Mouse (Mus musculus) cerebral cortex, adult 2 months (tissue): ENCODE results near the gene Slc1a5.

Experiments
- WGBS: fragments of 180-500 bp; shearing (Covaris S2); methylation state at CpG from one replicate; pipeline ENCODE4 v1.1.7; 2018; 5-methylcytosine and 5-hydroxymethylcytosine counted together

Slc1a5 gene

DNA sequence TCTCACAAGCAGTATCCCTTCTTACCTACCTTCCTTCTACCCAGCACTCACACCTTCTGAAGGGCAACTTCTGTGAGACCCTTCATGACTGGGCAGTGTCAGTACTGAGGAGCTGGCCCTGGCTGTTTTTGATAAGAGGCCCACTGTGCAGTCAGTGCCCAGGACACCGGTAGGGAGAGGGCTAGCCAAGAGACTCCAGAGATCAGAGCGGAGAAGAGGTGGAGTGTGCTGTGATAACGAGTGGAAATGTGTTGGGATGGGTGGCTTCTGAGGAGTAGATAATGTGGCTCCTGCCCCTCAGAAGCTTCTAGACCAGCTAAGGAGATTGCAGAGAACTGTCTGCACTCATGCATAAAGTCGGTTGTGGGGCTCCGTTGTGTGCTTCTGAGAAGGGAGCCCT, 38.7 kb downstream of the Slc1a5 start:
- 40% methylated on average over 5 of the region's 5 CpGs for WGBS

DNA sequence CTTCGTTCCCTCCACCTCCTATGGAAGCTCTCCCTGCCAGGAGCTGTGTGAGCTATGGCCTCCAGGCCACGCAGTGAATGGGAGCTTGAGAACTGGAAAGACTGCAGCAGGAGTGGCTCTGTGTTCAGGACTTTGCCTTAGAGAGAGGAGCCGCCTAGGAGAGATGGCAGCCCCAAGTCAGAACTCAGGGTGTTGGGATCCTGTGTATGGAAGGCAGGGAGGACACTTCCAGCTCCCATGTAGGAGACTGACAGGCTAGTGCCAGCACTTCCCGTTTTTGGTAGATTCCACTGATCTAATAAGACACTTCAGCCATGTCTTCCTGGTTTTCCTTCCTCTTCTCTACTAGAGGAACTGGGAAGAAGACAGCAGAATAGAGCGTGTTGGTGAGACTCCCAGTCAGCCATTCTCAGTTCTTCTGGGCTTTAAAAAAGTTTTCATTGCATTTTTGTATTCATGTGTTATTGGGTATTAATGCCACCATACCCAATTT, 39.2 kb downstream of the Slc1a5 start:
- 22% methylated on average over 5 of the region's 5 CpGs for WGBS

DNA sequence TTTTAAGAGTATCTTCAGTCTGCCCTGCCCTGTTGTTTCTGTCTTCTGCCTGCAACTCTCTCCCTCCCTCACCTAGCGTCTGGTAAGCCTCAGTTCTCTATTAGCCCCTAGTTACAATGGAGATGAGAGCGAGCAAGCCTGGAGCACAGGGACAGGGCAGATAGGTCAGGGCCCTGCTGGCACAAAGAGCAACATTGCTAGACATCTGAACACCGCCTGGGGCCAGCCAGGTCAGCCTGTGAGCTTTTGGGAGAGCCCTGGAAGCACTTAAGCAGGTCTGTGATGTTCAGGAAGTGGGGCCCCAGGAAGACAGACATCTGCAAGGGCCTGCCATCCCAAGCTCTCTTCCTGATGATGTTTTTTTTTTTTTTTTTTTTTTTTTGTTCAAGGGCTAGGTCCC, 40.0 kb downstream of the Slc1a5 start:
- WGBS: 39% methylated on average over 3 of the region's 3 CpGs

DNA sequence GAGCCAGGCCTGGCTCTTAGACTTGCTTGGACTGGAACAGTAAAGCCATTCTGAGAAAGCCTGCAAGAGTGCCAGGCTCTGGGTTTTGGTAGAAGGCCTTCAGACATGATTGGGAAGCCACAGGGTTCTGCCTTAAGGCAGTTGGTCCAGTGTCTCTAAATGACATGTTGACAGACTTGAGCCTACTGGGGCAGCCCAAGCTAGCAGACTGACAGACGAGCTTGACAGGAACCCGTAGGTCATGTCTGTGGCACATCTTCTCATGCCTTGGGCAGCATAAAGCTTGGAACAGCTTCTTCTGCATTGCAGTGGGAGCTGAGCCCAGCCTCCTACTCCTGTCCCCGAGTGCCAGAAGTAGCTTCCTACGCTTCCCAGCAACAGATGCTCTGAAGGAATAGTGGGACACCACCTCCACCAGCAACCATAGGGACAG, 40.5 kb downstream of the Slc1a5 start:
- 17% methylated on average over 4 of the region's 4 CpGs for WGBS

DNA sequence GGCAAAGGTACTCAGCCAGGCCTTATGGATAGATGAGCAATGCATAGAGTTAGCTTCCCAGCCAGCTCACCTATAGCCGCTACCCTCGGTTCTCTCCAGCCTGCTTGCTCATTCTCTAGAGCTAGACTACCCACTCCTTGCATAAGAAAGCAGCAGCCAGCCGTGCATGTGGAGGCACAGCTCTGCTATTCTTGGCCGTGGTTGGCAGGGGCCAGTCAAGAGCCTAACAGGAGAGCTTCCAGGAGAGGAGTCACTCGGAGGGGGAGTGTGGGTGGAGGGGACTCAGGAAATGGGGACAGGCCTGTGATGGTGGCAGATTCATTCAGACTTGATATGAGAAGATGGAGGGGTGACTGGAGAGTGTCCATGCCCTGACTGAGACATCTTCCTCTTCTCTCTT, 42.6 kb downstream of the Slc1a5 start:
- WGBS: 23% methylated on average over 5 of the region's 5 CpGs

DNA sequence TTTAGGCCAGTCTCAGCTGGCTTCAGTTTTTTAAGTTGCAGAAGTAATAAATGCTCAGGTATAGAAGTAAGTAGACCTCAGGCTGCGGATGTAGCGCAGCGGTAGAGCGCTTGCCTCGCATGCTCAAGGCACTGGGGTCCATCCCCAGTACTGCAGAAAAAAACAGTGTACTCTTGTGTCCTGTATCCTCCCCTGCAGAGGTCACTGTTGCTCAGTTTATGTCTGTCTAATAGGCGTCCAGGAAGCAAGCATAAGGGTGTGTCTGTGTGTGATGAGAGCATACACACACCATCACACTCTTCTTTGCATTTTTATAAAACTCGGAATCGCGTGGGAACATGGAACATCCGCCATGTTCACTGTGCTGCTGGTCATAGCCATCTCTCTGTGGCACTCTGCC, 44.6 kb downstream of the Slc1a5 start:
- WGBS: 60% methylated on average over 10 of the region's 10 CpGs

DNA sequence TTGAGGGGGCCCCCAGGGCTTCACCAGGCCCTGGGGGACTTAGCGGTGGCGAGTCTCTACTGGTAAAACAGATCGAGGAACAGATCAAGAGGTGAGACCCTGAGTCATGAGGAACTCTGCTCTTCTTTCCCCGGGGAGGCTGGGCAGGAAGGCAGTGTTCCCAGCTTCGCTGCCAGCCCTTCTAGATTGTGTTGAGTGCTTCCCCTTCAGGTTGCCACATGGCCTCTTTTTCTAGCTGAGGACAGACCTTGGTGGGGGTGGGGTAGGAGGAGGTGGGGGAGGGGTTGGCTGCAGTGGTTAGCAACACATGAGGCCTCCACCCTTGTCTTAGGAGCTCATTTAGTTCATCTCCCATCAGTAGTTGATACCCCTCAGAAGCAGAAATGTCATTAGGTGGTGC, 45.4 kb downstream of the Slc1a5 start:
- 60% methylated on average over 5 of the region's 5 CpGs for WGBS

DNA sequence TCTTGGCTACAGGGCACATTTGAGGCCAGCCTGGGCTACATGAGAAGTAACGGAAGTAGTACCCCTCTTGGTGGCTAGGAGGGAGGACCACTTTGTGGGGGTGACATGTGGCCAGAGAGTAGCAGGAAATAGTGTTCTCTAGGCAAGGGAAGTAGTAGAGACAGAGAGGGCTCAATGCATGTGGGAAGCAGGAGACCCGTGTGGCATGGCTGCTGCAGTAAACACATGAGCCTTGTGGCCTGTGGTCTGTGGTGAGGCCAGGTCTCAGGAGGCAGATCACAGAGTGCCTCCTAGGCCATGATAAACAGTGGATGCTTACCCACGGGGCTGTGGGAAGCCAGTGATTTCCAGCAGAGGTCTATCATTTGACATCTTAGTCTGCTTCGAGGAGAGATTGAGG, 46.1 kb downstream of the Slc1a5 start:
- WGBS: 52% methylated on average over 4 of the region's 4 CpGs

DNA sequence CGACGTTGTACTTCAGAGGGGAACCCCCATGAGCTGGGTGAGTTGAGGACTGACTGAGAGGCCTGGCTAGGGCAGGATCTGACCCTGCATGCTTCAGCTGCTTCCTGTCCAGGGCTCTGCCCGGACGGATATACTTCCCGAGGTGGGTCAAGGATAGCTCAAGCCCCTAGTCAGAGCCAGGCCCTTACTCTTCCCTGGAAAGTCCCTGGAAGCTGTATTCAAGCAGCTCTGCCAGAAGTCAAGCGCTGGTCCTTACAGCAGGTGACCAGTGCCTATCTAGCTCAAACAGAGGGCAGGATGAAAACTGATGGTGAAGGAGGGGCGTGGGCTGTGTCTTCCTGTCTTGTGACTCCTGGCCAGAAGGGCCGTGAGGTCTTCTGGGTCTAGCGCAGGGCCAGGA, 49.3 kb downstream of the Slc1a5 start:
- WGBS: 71% methylated on average over 9 of the region's 9 CpGs

DNA sequence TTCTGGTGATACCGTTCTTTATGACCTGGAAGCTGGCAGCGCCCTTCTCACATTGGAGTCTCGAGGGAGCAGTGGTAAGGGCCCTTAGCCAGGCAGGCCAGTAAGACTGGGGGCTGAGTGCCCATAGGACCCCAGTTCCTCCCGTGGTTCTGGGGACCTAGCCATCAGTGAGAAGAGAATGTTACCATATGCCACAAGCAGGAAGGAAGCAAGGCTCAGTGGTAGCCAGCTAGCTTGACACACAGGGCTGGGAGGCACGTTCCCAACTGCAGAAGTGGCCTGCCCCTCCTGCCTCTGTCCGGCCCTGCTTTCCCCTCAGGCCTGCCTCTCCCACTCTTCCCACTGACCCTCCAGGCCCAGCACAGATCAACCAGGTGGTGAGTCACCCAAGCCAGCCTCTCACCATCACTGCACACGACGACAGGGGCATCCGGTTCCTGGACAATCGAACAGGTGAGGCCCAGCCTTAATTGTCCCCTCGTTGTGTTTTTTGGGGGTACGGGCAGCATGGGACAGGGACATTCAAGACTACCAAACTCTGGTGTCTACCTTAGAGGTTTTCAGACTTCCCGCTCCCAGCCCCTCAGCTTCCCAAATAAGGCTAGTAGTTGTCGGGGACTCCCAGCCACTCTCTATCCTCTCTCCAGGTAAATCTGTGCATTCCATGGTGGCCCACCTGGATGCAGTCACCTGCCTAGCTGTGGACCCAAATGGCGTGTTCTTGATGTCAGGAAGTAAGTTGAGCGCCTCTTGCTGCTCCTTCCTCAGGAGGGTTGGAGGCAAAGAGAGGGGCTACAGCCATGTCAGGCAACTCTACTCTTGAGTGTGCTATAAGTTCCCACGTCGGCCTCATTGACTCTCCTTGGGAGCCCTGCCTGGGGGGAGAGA, 57.0 kb downstream of the Slc1a5 start:
- WGBS: 87% methylated on average over 18 of the region's 18 CpGs

DNA sequence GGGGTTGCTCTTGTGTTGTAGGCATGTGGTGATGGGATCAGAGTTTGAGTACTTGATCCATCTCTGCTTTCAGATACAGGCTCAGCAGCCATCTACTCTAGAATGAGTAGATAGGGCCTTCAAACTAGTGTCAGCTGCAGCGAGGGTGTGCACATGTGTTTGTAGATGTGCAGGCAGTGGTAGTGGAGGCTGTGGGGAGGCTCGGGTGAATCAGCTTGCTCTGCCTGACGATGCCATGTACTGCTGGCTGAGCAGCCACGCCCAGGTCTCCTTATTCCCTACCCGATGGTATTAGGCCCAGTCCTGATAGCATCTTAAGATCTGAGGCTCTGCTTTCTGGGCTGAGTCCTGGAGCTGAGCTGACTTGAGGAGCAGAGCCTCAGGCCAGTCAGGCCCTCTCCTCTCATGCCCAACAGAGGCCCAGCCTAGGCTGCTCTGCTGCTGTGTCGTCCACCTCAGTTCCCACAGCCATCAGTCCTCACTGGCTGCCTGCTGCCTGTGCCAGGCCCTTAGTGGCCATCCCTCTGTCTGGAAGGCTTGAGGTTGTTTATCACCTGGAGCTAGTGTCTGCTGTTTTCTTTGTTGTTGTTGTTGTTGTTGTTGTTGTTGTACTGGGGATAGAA, 57.8 kb downstream of the Slc1a5 start:
- WGBS: 67% methylated on average over 6 of the region's 6 CpGs

DNA sequence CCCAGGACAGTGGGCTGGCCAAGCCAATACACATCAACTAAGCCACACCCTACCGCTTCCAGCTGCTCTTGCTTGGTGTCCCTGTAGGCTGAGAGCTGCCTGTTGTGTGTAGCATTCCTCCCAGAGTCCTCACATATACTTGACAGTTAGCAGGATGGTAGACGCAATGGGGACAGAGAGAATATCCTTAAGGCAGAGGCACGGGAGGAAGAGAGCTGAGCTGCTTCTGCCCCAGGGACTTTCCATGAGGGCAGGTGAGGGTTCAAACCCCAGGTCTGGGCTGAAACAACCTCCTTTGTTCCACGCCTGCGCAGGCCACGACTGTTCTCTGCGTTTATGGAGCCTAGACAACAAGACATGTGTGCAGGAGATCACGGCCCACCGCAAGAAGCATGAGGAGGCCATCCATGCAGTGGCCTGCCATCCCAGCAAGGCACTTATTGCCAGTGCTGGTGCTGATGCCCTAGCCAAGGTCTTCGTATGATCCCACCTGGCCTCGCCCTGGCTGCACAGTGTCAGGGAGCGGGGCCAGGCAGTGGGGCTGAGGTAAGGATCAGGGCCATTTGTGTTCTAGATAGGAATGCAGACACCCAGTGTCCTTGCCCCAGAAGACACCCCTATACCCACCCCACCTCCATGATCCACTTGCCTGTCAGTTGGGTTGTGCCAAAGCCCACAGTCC, 58.4 kb downstream of the Slc1a5 start:
- 90% methylated on average over 12 of the region's 12 CpGs for WGBS

DNA sequence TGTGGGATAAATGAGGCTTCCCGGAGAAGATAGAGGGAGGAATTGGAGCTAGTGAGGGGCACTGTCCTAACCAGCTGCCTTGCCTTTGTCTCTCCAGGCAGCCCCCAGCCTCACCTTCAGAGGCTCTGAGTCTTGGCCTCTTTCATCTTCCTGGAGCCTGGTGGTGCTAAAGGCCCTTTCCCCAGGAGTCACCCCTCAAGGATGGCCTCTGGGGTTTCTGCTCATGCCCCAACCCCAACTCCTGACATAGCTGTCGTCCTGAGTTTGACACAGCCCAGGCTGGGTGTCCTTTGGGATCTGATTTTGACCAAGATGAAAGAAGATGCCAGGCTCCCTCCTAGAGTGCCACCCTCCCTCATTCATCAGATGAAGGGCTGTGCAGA, 59.0 kb downstream of the Slc1a5 start:
- whole genome bisulfite sequencing: 93% methylated on average over 2 of the region's 2 CpGs

DNA sequence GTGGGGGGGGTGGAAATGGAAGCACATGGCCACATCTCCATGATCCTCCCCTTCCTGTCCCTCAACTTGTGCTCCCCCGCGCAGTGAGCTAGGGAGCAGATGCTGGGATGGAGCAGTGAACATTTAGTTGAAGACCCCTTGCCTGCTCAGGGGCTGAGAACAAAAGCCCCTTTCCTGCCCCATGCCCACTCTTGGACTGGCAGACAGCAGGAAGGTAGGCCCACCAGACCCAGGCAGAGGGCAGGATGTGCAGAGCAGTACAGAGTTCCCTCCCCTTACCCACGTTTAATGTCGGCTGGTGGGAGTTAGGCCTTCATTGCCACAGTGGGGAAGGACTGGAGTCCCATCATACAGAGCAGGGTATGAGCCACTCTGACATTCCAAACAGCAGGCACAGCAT, 59.9 kb downstream of the Slc1a5 start:
- 70% methylated on average over 4 of the region's 4 CpGs for WGBS

DNA sequence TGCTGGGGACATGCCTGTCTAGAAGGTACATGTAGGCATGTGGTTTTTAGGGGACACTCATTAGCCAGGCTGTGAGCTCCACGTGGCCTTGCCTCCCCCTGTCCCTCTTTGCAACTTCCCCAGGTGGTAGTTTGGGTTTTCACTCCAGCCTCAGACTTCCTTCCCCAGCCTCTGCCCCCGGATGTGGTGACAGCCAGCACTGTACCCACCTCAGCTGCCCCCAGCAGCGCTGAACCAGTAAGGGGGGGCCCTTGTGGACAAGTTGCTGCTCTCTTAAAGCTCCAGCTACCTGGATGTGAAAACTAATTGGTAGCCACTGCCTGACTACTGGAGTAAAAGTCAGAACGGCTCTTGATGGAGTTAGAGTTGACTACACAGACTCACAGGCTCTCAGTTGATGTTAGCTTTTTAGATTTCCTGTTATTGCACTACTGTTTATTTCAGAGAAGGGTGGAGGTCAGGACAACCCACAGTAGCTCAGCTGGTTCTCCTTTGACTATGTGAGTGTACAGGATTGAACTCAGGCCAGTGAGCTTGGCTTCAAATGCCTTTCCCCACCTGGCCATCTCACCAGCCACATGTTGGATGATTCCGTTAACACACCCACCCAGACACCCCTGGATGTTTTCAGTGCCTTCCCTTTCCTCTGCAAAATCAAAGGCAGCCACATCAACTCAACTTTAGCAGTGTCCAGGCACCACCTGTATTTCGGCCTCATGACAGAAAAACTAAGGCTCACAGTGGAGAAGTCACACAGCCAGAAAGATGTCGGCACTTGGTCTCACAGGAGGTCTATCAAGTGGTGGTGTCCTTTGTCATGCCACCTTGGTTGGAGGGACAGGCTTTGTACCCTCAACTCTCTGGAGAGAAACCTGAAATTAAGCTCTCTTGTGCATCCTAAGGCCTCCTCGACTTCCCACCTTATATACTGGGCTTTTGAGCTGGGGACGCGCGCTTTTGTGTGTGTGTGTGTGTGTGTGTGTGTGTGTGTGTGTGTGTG, 60.7 kb downstream of the Slc1a5 start:
- WGBS: 34% methylated on average over 11 of the region's 11 CpGs

DNA sequence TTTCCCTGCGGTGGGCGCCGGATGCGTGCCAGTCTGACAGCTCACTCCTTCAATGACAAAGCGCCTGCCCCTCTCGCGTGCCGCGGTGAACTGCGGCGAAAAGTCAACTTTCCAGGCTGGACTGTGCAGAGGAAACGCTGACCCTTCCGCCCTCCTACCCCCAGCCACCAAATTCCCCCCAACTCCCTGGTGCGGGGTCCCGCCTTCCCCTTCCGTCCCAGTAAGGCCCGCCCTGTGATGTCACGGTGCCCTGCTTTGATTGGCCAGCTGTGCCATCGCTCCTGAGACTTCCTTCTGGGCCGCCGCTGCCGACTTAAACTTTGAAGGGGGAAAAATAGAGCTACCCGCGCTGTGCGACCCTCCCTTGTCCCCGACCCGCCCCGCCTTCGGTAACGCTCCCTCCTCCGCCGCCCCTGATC, 61.5 kb downstream of the Slc1a5 start, which contains the start of gene Prkd2:
TSS of gene Prkd2 (plus strand) at position 258 of the 419 bp plus-strand sequence.
- WGBS: under 1% methylated on average over 32 of the region's 32 CpGs

DNA sequence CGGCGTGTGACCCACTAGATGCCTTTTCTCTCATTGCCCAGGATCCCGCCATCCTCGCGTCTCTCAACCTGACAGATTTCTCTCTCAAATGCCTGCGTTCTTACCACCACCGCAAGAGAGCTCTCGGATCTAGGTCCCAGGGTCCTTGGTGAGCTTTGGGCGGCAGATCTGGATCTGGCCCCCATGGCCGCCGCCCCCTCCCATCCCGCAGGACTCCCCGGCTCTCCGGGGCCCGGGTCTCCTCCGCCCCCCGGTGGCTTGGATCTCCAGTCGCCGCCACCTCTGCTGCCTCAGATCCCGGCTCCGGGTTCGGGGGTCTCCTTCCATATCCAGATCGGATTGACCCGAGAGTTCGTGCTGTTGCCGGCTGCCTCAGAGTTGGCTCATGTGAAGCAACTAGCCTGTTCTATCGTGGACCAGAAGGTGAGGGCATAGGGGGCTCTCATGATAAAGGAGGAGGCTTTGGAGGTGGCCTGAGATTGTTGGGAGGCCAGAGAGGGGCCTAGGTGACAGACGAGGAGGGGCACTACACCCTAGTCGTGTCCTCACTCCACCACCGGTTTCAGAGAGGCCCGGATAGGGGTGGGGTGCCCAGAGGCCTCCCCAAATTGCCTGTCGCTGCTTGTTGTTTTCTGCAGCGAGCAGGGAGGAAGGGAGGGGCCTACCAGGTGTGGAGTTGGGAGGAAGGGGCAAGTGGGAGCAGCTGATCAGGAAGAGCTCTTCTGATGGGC, 62.5 kb downstream of the Slc1a5 start:
- WGBS: 7% methylated on average over 33 of the region's 33 CpGs

DNA sequence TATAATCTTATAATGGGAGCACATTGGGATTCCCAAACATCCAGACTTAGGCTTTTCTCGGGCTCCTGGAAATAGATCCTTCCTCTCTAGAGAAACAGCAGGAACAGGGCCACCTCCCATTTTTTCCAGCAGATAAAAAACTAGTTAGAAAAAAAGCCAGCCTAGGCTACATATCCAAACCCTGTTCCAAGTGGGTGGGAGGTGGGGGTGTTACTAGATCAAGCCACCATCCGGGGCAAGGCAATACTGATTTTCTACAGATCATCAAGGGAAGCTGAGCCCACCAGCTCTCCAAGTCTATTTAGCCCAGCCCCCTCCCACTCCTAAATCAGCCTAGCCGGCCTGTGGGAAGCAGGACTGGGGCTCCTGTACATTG, 63.5 kb downstream of the Slc1a5 start:
- WGBS: 38% methylated on average over 3 of the region's 3 CpGs

DNA sequence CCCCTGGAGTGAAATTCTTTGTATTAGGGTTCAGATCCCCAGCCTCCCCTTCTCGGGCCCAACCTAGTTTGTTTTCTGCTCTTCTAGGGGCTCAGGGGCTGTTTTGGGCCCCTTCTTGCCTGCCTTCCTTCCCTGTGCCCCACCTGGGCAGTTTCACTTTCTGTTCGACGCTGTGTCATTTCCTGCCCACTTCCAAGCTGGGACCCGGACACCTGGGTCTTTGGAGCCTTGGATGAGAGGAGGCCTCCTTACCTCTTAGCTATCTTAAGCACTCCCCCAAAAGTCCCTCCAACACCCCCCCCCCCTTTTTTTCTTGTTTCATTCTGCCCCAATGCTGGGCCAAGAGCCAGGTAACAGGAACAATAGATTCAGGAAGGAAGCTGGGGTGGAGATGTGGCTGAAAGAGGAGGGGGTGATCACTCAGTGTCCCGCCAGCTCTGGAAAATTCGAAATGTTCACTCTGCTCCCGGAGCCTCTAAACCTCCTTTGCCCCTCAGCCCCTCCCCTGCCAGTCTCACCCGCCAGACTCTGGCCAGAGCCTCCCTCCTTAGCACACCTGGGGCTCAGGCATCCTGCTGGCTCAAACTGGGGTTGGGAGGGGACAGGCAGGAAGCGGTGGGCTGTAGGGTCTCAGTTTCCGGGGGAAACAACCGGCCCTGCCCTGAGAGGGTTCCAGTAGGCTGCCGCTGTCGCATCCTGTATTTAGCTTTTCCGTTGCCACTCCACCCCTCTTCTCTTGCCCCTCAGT, 64.1 kb downstream of the Slc1a5 start:
- WGBS: 51% methylated on average over 14 of the region's 14 CpGs

DNA sequence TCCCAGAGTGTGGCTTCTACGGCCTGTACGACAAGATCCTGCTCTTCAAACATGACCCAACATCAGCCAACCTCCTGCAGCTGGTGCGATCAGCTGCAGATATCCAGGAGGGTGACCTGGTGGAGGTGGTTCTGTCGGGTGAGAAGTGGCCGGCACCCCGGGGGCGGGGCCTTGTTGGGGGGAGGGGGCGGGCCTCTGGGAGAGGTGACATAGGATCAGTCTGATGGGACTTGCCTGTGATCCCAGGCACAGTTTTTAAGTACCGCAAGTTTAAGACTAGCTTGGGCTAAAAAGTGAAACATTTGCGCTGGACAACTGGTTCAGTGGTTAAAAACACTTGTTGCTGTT, 64.7 kb downstream of the Slc1a5 start:
- 49% methylated on average over 10 of the region's 10 CpGs for WGBS
